Mouse (Mus musculus): ENCODE data around the gene Pdgfa.

- TF ChIP-seq MAX (IDR thresholded peaks at IDR 0.05; ENCODE audit: low read depth) (no peak), POLR2A (IDR thresholded peaks at IDR 0.05; ENCODE audit: insufficient read length, low read depth) (peak; percentile 35), USF1 (IDR thresholded peaks at IDR 0.05; ENCODE audit: low read depth) (no peak), MYOD1 (IDR thresholded peaks at IDR 0.05; ENCODE audit: control insufficient read depth in 1 of 3, insufficient read length in 2 of 3, low read depth in 2 of 3) (no peak), MYOG (IDR thresholded peaks at IDR 0.05; ENCODE audit: control insufficient read depth in 1 of 3, insufficient read depth in 1 of 3, insufficient read length in 2 of 3, low read depth in 2 of 3) (peak in 1 of 3 experiments; percentile 58), POLR2AphosphoS2 (IDR thresholded peaks at IDR 0.05; ENCODE audit: insufficient read length, low read depth) (peak; percentile 12), REST (IDR thresholded peaks at IDR 0.05; ENCODE audit: insufficient read depth, insufficient read length) (no peak), E2F4 (IDR thresholded peaks at IDR 0.05; ENCODE audit: insufficient read depth) (no peak), CEBPB (IDR thresholded peaks at IDR 0.05; ENCODE audit: insufficient read depth, poor library complexity, severe bottlenecking) (no peak)
Observed at GRCm38 (mm10) chr5:138992611-138993370, 4.4 kb downstream of the Pdgfa start.
